Mouse (Mus musculus): ENCODE data around the gene Fam19a2. TPM values are rescaled to one million over a fixed set of nuclear protein-coding genes. Genes with fewer than 3 reads are reported as not detected.

Fam19a2 gene
- polyA plus RNA-seq, 1 experiment from 2014 or later, result not detected

DNA sequence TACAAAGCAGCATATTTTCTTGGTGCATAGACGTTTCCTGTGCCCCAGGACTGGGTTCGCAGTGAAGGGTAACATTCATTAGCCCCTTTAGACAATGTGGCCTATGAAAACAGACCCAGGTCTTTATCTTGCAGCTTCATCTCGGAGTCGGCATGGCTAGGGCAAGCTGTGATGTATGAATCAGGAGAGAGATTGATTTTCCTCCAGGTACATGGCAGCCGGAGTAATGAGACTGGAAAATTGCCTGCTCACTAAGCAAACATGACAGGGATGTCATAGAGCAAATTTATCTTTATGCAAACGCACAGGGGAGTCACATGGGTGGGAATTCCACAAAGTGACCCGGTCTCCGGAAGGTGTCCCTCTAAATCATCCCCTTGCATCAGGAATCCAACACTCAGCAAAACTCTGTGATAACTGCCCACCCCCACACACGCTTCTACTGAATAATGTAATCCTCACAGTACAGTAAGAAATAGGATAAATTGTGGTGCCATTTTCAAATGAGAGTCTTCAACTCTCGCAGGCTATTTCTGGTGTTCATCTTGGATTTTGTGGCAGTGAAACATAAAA lies 306.9 kb downstream of the Fam19a2 start:
- H3K4me3 ChIP-seq (ENCODE audit: inconsistent target), result no peak overlapping the region
- WGBS (ENCODE audit: missing documents), result 78% methylated on average over 10 of the region's 10 CpGs
- no peaks in the 10 kb centered on the region for H3K36me3 ChIP-seq (ENCODE audit: inconsistent target)
- no peak overlapping the region for H3K27ac ChIP-seq
- no peaks in the 10 kb centered on the region for H3K79me2 ChIP-seq (ENCODE audit: inconsistent target)

- H3K79me2 ChIP-seq (ENCODE audit: inconsistent target), result no peaks in the 10 kb centered on the region
- H3K27ac ChIP-seq, result no peak overlapping the region
- no peaks in the 10 kb centered on the region for H3K36me3 ChIP-seq (ENCODE audit: inconsistent target)
- H3K4me3 ChIP-seq (ENCODE audit: inconsistent target), result no peak overlapping the region
- WGBS (ENCODE audit: missing documents), result 85% methylated on average over 7 of the region's 7 CpGs
These were observed 308.7 kb downstream of the Fam19a2 start for GRCm38 (mm10) chr10:123572342-123573070.

- Histone ChIP-seq H3K79me2 (ENCODE audit: inconsistent target) (no peaks in the 10 kb centered on the region), H3K36me3 (ENCODE audit: inconsistent target) (no peaks in the 10 kb centered on the region), H3K4me3 (ENCODE audit: inconsistent target) (no peak overlapping the region), H3K27ac (no peak overlapping the region)
- WGBS (ENCODE audit: missing documents), result 80% methylated on average over 4 of the region's 4 CpGs
These were observed 314.0 kb downstream of the Fam19a2 start for GRCm38 (mm10) chr10:123577823-123578222.

GRCm38 (mm10) chr10:123579012-123579411 lies 315.2 kb downstream of the Fam19a2 start:
- WGBS (ENCODE audit: missing documents), result 71% methylated on average over 2 of the region's 2 CpGs
- Histone ChIP-seq H3K4me3 (ENCODE audit: inconsistent target) (no peak overlapping the region), H3K79me2 (ENCODE audit: inconsistent target) (no peaks in the 10 kb centered on the region), H3K27ac (no peak overlapping the region), H3K36me3 (ENCODE audit: inconsistent target) (no peaks in the 10 kb centered on the region)

GRCm38 (mm10) chr10:123595043-123595442 lies 331.2 kb downstream of the Fam19a2 start:
- H3K27ac ChIP-seq, result no peak overlapping the region
- H3K36me3 ChIP-seq (ENCODE audit: inconsistent target), result no peaks in the 10 kb centered on the region
- H3K79me2 ChIP-seq (ENCODE audit: inconsistent target), result no peaks in the 10 kb centered on the region
- H3K4me3 ChIP-seq (ENCODE audit: inconsistent target), result no peak overlapping the region

DNA sequence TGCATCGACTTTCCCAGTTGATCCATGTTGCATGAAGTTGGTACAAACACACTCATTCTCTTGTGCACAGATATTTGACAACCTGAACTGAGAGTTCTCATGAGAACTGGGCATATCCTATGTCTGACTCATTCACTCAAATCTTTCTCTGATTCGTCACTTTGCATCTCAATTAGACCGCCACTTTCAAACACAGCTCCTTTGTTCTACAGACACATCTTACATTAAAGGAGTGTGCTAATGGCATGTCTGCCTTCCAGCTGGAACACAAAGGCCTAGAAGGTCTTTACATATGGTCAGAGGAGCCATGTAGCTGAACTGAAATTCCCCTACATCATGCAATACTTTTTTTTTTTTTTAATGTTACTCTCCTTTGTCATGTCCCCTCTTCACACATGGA lies 333.3 kb downstream of the Fam19a2 start:
- no peak overlapping the region for H3K4me3 ChIP-seq (ENCODE audit: inconsistent target)
- 79% methylated on average over 3 of the region's 3 CpGs for WGBS (ENCODE audit: missing documents)
- no peaks in the 10 kb centered on the region for H3K36me3 ChIP-seq (ENCODE audit: inconsistent target)
- no peaks in the 10 kb centered on the region for H3K79me2 ChIP-seq (ENCODE audit: inconsistent target)
- H3K27ac ChIP-seq, result no peak overlapping the region

DNA sequence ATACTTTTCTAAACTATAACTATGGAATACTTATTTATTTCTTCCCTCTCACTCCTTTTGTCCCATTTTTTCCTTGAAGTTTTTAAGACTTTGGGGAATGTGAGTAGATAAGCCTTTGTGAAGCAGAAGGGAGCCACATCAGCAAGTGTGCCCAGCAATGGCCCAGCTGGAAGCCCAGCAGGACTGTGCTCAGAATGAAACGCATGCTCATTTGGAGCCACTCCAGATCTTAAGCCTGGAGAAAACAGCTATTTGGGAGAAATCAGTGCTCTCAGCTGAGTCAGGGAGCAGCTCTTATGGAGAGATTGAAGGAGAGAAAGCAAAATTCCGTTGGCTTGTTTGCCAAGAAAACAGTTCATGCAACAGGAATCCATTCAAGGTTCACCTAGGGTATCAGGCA lies 341.9 kb downstream of the Fam19a2 start:
- no peaks in the 10 kb centered on the region for H3K79me2 ChIP-seq (ENCODE audit: inconsistent target)
- no peak overlapping the region for H3K4me3 ChIP-seq (ENCODE audit: inconsistent target)
- no peaks in the 10 kb centered on the region for H3K36me3 ChIP-seq (ENCODE audit: inconsistent target)
- WGBS (ENCODE audit: missing documents), result 59% methylated on average over 2 of the region's 2 CpGs
- no peak overlapping the region for H3K27ac ChIP-seq

DNA sequence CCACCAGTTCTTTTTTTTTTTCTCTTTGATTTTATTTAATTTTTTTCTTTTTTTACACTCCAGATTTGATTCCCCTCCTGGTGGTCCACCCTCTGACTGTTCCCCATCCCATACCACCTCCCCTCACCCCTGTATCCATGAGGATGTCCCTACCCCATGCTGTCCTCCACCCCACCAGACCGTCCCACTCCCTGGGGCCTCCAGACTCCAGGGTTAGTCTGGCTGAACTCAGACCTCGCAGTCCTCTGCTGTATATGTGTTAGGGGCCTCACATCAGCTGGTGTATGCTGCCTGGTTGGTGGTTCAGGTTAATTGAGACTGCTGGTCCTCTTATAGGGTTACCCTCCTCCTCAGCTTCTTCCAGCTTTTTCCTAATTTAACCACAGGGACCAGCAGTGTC lies 362.9 kb downstream of the Fam19a2 start:
- H3K79me2 ChIP-seq (ENCODE audit: inconsistent target), result no peaks in the 10 kb centered on the region
- WGBS (ENCODE audit: missing documents), result 95% methylated on average over 2 of the region's 2 CpGs
- H3K36me3 ChIP-seq (ENCODE audit: inconsistent target), result no peaks in the 10 kb centered on the region
- H3K4me3 ChIP-seq (ENCODE audit: inconsistent target), result no peak overlapping the region
- no peak overlapping the region for H3K27ac ChIP-seq

DNA sequence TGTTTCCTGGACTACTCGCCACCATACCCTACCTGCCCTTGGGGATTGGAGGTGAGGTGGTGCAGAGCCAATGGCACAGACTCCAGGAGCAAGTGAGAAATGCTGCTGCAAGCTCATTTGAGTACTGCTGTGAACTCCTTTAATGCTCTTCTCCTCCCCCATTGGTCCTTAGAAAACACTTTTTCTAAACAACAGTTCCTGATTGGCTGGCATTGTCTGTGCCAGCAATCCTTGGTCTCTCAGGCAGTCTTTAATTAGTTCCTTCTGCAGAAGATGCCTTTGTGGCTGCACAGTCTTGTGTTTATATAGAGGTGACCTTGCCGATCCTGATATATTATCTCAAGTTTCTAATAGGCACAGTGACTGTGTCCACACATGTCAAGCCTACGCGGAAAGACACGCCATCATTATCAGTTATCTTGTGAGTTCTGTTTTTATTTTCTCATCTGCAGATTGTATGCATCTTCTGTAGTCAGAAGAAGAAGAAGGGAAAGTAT lies 365.5 kb downstream of the Fam19a2 start:
- H3K79me2 ChIP-seq (ENCODE audit: inconsistent target), result no peaks in the 10 kb centered on the region
- no peaks in the 10 kb centered on the region for H3K36me3 ChIP-seq (ENCODE audit: inconsistent target)
- H3K27ac ChIP-seq, result no peak overlapping the region
- 98% methylated on average over 5 of the region's 5 CpGs for WGBS (ENCODE audit: missing documents)
- H3K4me3 ChIP-seq (ENCODE audit: inconsistent target), result no peak overlapping the region

GRCm38 (mm10) chr10:123632029-123632428 lies 368.2 kb downstream of the Fam19a2 start:
- 90% methylated on average over 5 of the region's 5 CpGs for WGBS (ENCODE audit: missing documents)
- no peak overlapping the region for H3K27ac ChIP-seq
- H3K79me2 ChIP-seq (ENCODE audit: inconsistent target), result no peaks in the 10 kb centered on the region
- H3K4me3 ChIP-seq (ENCODE audit: inconsistent target), result no peak overlapping the region
- H3K36me3 ChIP-seq (ENCODE audit: inconsistent target), result no peaks in the 10 kb centered on the region

DNA sequence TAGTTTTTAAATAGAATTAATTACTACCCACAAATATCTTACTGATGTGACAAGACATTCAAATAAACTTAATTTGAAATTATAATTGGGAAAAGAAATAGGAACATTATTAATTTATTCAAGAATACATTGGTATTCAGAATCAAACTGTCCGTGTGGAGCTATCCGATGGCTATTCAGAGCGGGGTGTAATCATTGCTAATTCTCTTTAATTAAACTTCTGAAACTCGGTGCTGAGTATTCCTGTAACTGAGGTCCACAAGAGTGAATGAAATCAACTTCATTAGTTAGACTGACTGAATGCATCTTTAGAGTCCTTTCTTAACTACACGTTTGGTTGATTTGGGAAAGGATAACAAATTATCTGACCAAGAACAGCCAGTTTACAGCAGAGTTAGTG lies 372.9 kb downstream of the Fam19a2 start:
- Histone ChIP-seq H3K4me3 (ENCODE audit: inconsistent target) (no peak overlapping the region), H3K27ac (no peak overlapping the region)
- 90% methylated on average over 5 of the region's 5 CpGs for WGBS (ENCODE audit: missing documents)

GRCm38 (mm10) chr10:123637496-123637895 lies 373.7 kb downstream of the Fam19a2 start:
- no peaks in the 10 kb centered on the region for H3K36me3 ChIP-seq (ENCODE audit: inconsistent target)
- no peak overlapping the region for H3K4me3 ChIP-seq (ENCODE audit: inconsistent target)

More for the DNA sequence above, 372.9 kb downstream of the Fam19a2 start:
- no peaks in the 10 kb centered on the region for H3K36me3 ChIP-seq (ENCODE audit: inconsistent target)
- no peaks in the 10 kb centered on the region for H3K79me2 ChIP-seq (ENCODE audit: inconsistent target)

GRCm38 (mm10) chr10:123645568-123645967 lies 381.8 kb downstream of the Fam19a2 start:
- no peaks in the 10 kb centered on the region for H3K79me2 ChIP-seq (ENCODE audit: inconsistent target)
- 87% methylated on average over 4 of the region's 4 CpGs for WGBS (ENCODE audit: missing documents)
- H3K36me3 ChIP-seq (ENCODE audit: inconsistent target), result no peaks in the 10 kb centered on the region
- no peak overlapping the region for H3K27ac ChIP-seq
- H3K4me3 ChIP-seq (ENCODE audit: inconsistent target), result no peak overlapping the region

More at GRCm38 (mm10) chr10:123637496-123637895, 373.7 kb downstream of the Fam19a2 start:
- Histone ChIP-seq H3K27ac (no peak overlapping the region), H3K79me2 (ENCODE audit: inconsistent target) (no peaks in the 10 kb centered on the region)

DNA sequence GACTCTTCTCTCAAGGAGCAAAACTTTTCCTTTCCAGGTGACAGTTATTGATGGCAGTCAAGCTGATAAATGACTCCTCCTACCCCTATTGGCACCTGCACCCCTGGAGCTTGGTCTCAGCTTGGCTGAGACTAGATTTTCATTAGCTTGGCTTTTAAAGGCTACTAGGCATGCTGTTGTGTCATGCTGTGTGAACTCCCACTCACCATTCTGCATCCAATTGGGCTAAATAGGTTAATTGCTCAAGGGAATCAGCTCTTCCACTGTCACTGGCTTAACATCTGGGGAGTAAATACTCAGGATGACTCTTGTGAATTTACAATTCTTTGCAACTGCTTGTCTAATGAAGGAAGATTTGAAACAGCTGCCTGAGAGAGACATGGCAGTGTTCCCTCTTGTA lies 407.4 kb downstream of the Fam19a2 start:
- Histone ChIP-seq H3K36me3 (ENCODE audit: inconsistent target) (no peaks in the 10 kb centered on the region), H3K79me2 (ENCODE audit: inconsistent target) (no peaks in the 10 kb centered on the region), H3K4me3 (ENCODE audit: inconsistent target) (no peak overlapping the region), H3K27ac (no peak overlapping the region)

DNA sequence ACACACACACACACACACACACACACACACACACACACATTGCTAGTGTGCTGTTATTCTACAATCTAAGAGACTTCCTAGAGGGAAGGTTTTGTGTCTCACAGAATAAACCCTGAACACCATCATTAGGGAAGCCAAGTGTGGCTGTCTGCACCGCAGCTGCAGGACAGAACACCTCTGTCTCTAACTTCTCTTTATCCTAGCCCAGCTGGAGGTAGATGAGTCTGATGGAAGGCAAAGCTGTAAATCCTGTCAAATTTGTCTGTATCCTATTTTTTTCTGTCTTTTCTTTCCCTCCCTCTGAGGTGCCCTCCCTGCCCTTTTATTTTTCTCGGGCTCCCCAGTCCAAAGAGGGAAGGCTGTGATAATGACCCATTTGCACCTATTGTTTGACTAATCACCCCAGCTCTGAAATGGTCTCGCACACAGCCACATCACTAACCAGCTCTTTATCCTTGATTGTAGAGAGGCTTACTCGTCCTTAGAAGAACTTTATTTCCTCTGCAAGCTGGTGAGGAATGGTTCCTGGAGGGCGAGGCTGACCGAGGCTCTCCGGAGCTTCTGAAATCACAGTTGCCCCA lies 414.6 kb downstream of the Fam19a2 start:
- Histone ChIP-seq H3K27ac (no peak overlapping the region), H3K79me2 (ENCODE audit: inconsistent target) (no peaks in the 10 kb centered on the region), H3K36me3 (ENCODE audit: inconsistent target) (no peaks in the 10 kb centered on the region), H3K4me3 (ENCODE audit: inconsistent target) (no peak overlapping the region)
- WGBS (ENCODE audit: missing documents), result 11% methylated on average over 7 of the region's 7 CpGs
